Mouse (Mus musculus) forebrain, embryonic 13.5 days (tissue): ENCODE measurements around the gene Gm49321. TPM values are rescaled to one million over a fixed set of nuclear protein-coding genes. Genes with fewer than 3 reads are reported as not detected.

Experiments used
- polyA plus RNA-seq: library from polyadenylated mRNA; unstranded; fragments of >200 nt; fragmentation: Nextera tagmentation; extraction: Ambion mirVana; gene quantifications from 2 replicates; pipeline ENCODE4 v1.2.1, GENCODE M21; 2015

Gene Gm49321
- polyA plus RNA-seq, 1 experiment from 2014 or later: 17.9 TPM

Other genes with a start within 250 kb of the Gm49321 start
- 77.4 and 78.7 TPM in 2 replicates for gene Hif1a, start 36.3 kb upstream of the Gm49321 start, polyA plus RNA-seq
- gene Snapc1, start 26.8 kb downstream of the Gm49321 start, polyA plus RNA-seq: 34.1 and 39.3 TPM in 2 replicates
- gene Syt16, start 60.0 kb downstream of the Gm49321 start, polyA plus RNA-seq: 24.1 and 31.1 TPM in 2 replicates